Mouse (Mus musculus) hindbrain, embryonic 11.5 days (tissue): Measurements from ENCODE around the gene Odf3l2. TPM values are rescaled to one million over a fixed set of nuclear protein-coding genes. Genes with fewer than 3 reads are reported as not detected.
A peak's percentile ranks its signal among the peaks of the same experiment; 100 is the strongest.

Experiments used
- ATAC-seq: fragments of 200-750 bp; cut with Nextera tagmentation; 2 replicates; pipeline ENCODE4 v1.8.0; 2017; ENCODE audit warnings: mild to moderate bottlenecking, moderate TSS enrichment, moderate library complexity; ENCODE audit not compliant: low FRiP score
- DNase-seq: peaks from one replicate; pipeline ENCODE4 v3.0.0-alpha.2; 2015; ENCODE audit warnings: low spot score
- H3K27ac ChIP-seq: fragments of 300-500 bp; sonication (generic); 2 replicates; pipeline ENCODE4 v1.5.1; 2014; ENCODE audit warnings: mild to moderate bottlenecking, low read depth, low read length
- H3K27me3 ChIP-seq: fragments of 300-500 bp; sonication (generic); 2 replicates; pipeline ENCODE4 v1.6.1; 2014; ENCODE audit warnings: mild to moderate bottlenecking, low read length, moderate library complexity, mixed read lengths; ENCODE audit not compliant: control insufficient read depth, insufficient read depth
- H3K36me3 ChIP-seq: fragments of 300-500 bp; sonication (generic); 2 replicates; pipeline ENCODE4 v1.6.1; 2014; ENCODE audit warnings: mild to moderate bottlenecking, low read length, moderate library complexity, mixed read lengths; ENCODE audit not compliant: control insufficient read depth, insufficient read depth
- H3K4me1 ChIP-seq: fragments of 300-500 bp; sonication (generic); replicated peaks from 2 replicates; pipeline ENCODE4 v1.6.1; 2014; ENCODE audit warnings: low read length, mixed read lengths; ENCODE audit not compliant: control insufficient read depth, insufficient read depth
- H3K4me2 ChIP-seq: fragments of 300-500 bp; sonication (generic); replicated peaks from 2 replicates; pipeline ENCODE4 v1.6.1; 2014; ENCODE audit warnings: mild to moderate bottlenecking, low read depth, low read length
- H3K4me3 ChIP-seq: fragments of 300-500 bp; sonication (generic); 2 replicates; pipeline ENCODE4 v1.5.1; 2014; ENCODE audit warnings: low read depth, low read length
- H3K9ac ChIP-seq: fragments of 300-500 bp; sonication (generic); 2 replicates; pipeline ENCODE4 v1.6.1; 2014; ENCODE audit warnings: low read depth, low read length
- H3K9me3 ChIP-seq: fragments of 300-500 bp; sonication (generic); 2 replicates; pipeline ENCODE4 v1.6.1; 2016; ENCODE audit warnings: low read length; ENCODE audit not compliant: control insufficient read depth
- WGBS: fragments of 180-500 bp; shearing (Covaris S2); extraction: QIAGEN DNeasy Blood & Tissue Kit; methylation state at CpG from one replicate; pipeline ENCODE4 v1.1.7; 2014; 5-methylcytosine and 5-hydroxymethylcytosine counted together
- polyA plus RNA-seq: library from polyadenylated mRNA; unstranded; fragments of >200 nt; fragmentation: Nextera tagmentation; extraction: Ambion mirVana; gene quantifications from 2 replicates; pipeline ENCODE4 v1.2.1, GENCODE M21; 2014

Gene Odf3l2
- polyA plus RNA-seq, 1 experiment from 2014 or later = not detected

DNA sequence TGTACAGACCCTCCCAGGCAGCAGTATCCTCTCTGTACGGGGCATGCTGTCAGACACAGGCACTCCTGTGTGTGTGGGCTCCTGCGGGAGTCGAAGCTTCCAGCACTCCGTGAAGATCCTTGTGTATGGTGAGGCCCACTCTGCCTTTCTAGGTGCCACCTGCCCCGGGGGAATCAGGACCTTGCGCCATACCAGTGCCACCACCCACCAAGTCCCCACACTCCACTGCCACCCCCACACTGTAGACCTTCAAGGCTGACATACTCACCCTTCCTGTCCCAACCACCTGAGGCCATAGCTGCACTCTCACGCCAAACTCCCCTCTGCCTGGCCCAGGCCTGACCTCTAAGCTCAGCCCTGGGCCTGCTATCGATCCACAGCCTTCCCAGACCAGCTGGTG lies 19.5 kb upstream of the Odf3l2 start:
- no peak overlapping the region for H3K27ac ChIP-seq
- ATAC-seq (no peak), DNase-seq (no peak)

DNA sequence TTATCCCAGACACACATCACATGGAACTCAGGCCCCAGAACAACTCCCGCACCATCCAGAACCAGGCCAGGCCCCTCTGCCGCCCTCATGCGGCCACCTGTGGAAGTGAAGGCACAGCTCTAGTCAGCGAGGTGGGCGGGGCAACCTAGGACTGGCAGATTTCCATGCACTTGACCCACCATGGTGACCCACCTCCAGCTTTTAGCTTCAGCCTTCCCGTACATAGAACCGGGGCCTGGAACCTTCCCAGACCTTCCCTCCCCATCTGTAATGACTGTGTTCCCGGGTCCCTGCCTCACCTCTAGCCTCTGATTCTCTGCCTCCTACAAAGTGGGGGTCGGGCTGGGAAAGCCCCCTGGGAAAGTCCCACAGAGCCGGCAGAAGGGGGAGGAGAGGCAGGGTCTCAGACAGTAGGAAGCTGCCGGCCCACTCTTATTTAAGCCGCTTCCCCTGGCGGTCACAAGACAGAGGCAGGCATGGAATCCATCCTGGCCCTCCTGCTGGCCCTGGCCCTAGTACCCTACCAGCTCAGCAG lies 18.7 kb upstream of the Odf3l2 start, which contains the start of gene Madcam1:
TSS of gene Madcam1 (plus strand) at position 429 of the 535 bp plus-strand sequence.
- H3K4me2 ChIP-seq = no peak within 1 kb of the TSS; the same call in 1 of the 2 replicates
- H3K36me3 ChIP-seq = no peaks in the 10 kb centered on the region
- WGBS = 9% methylated on average over 13 of the region's 13 CpGs
- H3K9me3 ChIP-seq = no peaks in the 10 kb centered on the region
- no peaks in the 10 kb centered on the region for H3K4me1 ChIP-seq
- no peaks in the 10 kb centered on the region for H3K27me3 ChIP-seq
- no peak within 1 kb of the TSS for H3K27ac ChIP-seq
- DNase-seq (peak; percentile 88), ATAC-seq (peak; percentile 34; the same call in 1 of the 2 replicates)
- no peak within 1 kb of the TSS for H3K4me3 ChIP-seq
- no peak within 1 kb of the TSS for H3K9ac ChIP-seq

More for the DNA sequence above, 19.5 kb upstream of the Odf3l2 start:
- no peak overlapping the region for H3K9ac ChIP-seq
- H3K4me1 ChIP-seq = no peaks in the 10 kb centered on the region
- H3K4me3 ChIP-seq = no peak overlapping the region
- no peaks in the 10 kb centered on the region for H3K36me3 ChIP-seq
- H3K9me3 ChIP-seq = no peaks in the 10 kb centered on the region
- H3K4me2 ChIP-seq = no peak overlapping the region
- WGBS = 85% methylated on average over 8 of the region's 8 CpGs
- H3K27me3 ChIP-seq = no peaks in the 10 kb centered on the region

DNA sequence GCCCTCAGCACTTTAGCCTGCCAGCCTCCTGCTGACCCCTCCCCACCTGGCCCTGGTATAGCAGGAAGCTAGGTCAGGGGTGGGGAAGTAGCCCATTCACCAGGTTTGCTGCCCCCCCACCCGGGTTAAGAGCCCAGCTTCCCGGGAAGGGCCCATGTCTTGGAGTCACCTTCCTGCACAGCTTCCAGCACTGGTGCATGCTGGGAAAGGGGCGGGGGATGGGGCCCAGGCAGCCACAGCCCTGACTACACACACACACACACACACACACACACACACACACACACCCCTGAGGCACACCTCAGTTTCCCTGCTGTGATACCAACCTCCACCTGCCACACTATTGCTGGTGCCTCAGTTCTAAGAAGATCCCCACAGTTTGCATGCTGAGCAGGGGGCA lies 16.3 kb upstream of the Odf3l2 start:
- no peak overlapping the region for H3K4me3 ChIP-seq
- H3K27me3 ChIP-seq = no peaks in the 10 kb centered on the region
- no peaks in the 10 kb centered on the region for H3K9me3 ChIP-seq
- no peak overlapping the region for H3K27ac ChIP-seq
- no peak for ATAC-seq
- no peaks in the 10 kb centered on the region for H3K4me1 ChIP-seq
- no peaks in the 10 kb centered on the region for H3K36me3 ChIP-seq
- no peak overlapping the region for H3K9ac ChIP-seq
- WGBS = 35% methylated on average over 2 of the region's 3 CpGs
- no peak for DNase-seq
- no peak overlapping the region for H3K4me2 ChIP-seq

DNA sequence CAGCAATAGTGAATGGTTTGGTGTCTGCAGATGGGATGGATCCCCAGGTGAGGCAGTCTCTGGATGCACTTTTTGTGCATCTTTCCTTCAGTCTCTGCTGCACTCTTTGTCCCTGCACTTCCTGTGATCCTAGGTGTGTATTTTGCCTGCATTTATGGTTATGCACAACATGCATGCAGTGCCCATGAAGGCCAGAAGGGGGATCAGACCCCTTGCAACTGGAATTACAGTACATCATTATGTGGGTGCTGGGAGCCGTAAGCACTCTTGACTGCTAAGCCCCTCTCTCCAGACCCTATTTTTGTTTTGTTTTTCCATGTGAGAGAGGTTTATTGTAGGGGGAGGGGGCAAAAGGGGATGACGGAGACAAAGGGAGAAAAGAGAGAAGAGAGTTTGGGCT lies 14.8 kb upstream of the Odf3l2 start:
- Histone ChIP-seq H3K27ac (no peak overlapping the region), H3K9ac (no peak overlapping the region), H3K4me3 (no peak overlapping the region), H3K4me2 (no peak overlapping the region), H3K36me3 (no peaks in the 10 kb centered on the region), H3K4me1 (no peaks in the 10 kb centered on the region), H3K27me3 (no peaks in the 10 kb centered on the region), H3K9me3 (no peaks in the 10 kb centered on the region)
- no peak for ATAC-seq
- DNase-seq = no peak
- 79% methylated on average over 2 of the region's 2 CpGs for WGBS

DNA sequence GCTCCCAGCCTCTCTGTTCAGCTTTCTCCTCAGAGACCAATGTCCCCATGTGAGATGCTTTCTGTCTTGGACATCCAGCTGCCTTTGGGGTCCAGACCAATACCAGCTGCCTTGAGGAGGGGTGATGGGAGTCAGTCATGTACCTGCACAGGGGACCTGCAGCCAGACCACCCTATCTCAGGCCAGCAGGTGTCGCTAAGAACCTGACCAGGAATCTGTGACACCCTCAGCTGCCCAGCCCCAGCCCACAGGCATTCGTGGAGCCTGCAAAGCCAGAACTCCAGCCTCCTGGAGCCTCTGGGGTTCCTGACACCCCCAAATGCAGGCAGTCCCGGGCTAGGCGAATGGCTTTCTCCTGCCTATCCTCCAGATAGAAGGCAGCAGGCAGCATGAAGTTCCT lies 13.3 kb upstream of the Odf3l2 start:
- 16% methylated on average over 4 of the region's 4 CpGs for WGBS
- Histone ChIP-seq H3K4me2 (no peak overlapping the region), H3K27ac (no peak overlapping the region), H3K36me3 (no peaks in the 10 kb centered on the region), H3K4me1 (no peaks in the 10 kb centered on the region), H3K9me3 (no peaks in the 10 kb centered on the region), H3K4me3 (no peak overlapping the region), H3K27me3 (no peaks in the 10 kb centered on the region), H3K9ac (no peak overlapping the region)
- DNase-seq (peak; percentile 24), ATAC-seq (no peak)

DNA sequence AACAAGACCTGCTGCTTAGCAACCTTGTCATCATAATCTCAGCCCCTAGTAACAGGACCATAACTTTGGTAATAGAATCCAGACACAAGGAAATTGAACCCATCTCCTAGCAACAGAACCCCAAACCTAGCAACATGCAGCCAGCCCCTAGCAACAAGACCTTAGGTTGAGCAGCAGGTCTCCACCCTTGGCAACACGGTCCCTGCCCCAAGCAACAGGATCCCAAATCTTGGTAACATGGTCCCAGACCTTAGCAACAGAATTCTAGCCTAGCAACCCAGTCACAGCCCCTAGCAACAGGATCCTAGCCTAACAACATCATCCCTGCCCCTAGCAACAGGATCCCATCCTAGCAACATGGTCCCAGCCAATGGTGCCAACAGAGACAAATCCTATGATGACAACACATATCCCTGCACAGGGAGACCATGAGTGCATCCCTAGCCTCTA lies 9.4 kb upstream of the Odf3l2 start:
- ATAC-seq (peak; percentile 55), DNase-seq (peak; percentile 65)
- Histone ChIP-seq H3K4me2 (no peak overlapping the region), H3K27me3 (no peaks in the 10 kb centered on the region), H3K9me3 (no peaks in the 10 kb centered on the region), H3K9ac (no peak overlapping the region), H3K4me3 (no peak overlapping the region), H3K4me1 (no peaks in the 10 kb centered on the region), H3K27ac (no peak overlapping the region), H3K36me3 (no peaks in the 10 kb centered on the region)
- WGBS = 33% methylated on average over 1 of the region's 1 CpGs

DNA sequence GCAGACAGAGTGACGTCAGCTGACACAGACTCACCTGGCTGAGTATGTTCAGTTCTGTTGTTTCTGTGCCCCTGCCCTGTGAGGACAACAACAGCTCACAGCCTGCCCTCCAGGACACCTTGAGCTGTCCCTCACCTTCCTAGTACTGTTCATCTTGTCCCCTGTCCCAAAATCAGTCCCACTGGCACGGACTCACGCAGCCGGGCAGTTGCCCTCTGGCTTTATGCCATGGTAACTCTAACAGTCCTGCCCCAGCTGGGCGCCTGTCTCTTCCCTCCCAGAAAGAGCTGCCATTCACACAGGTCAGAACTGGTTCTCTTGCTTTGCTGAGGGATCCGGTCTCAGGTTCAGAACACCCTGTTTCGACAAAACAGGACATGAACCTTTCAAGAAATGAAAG lies 7.3 kb upstream of the Odf3l2 start:
- no peak for DNase-seq
- no peak overlapping the region for H3K27ac ChIP-seq
- no peak overlapping the region for H3K4me3 ChIP-seq
- WGBS = 88% methylated on average over 7 of the region's 7 CpGs
- no peak for ATAC-seq
- no peaks in the 10 kb centered on the region for H3K27me3 ChIP-seq
- H3K9me3 ChIP-seq = no peaks in the 10 kb centered on the region
- no peaks in the 10 kb centered on the region for H3K36me3 ChIP-seq
- H3K9ac ChIP-seq = no peak overlapping the region
- H3K4me1 ChIP-seq = no peaks in the 10 kb centered on the region
- H3K4me2 ChIP-seq = no peak overlapping the region

DNA sequence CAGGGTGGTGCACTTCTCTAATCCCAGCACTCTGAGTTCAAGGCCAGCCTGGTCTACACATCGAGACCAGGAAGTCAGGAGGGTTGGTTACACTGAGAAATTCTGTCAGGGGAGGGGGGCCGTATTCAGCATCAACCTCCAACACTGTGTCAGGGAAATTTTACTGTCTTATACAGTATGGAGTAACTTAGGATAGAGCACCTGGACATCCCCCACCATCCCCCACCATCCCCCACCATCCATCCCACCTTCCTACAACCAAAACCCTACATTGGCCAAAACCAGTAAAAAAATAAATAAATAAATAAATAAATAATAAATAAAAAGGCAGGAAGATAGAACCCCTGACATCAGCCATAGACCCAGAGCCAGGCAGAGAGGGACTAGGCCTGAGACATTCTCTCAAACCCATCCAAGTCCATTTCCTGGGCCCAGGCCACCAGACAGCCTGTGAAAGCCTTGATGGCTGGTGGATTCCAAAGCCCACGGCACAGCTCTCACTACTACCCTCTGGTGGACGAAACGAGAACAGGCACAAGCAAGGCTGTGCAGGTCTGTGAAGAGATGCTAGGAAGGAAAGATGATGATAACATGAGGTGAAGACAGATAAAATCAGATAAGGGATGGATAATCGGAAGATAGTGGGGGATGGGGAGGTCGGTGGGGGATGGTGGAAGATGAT lies 3.7 kb upstream of the Odf3l2 start:
- H3K27me3 ChIP-seq = no peaks in the 10 kb centered on the region
- no peak overlapping the region for H3K4me2 ChIP-seq
- no peak overlapping the region for H3K9ac ChIP-seq
- H3K36me3 ChIP-seq = no peaks in the 10 kb centered on the region
- WGBS = 31% methylated on average over 7 of the region's 7 CpGs
- no peaks in the 10 kb centered on the region for H3K9me3 ChIP-seq
- H3K27ac ChIP-seq = no peak overlapping the region
- H3K4me3 ChIP-seq = no peak overlapping the region
- ATAC-seq = peak; percentile 64
- peak; percentile 88 for DNase-seq
- no peaks in the 10 kb centered on the region; the same call in 1 of the 2 replicates for H3K4me1 ChIP-seq
